Mouse (Mus musculus): ENCODE results near the gene Gm21190. TPM values are rescaled to one million over a fixed set of nuclear protein-coding genes. Genes with fewer than 3 reads are reported as not detected.

Gene Gm21190
- total RNA-seq (2023): not detected

DNA sequence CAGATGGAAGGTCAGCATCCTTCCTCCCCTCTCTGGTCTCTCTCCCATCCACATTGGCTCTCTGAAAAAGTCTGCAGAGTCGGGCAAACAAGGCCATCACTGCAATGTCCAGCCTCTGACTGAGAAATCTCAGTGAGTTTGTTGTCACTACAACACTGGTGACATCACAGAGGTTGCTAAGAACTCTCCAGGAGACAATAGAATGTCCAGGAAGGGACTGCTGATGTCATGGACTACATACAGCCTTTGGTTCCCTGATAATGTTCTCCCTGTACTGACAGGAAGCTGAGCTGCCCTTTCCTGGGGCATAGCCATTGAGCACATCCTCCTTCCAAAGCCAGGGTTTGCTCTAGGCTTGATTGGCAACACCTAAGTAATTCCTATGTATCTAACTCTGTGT is at the start of gene Gm21190:
Gene Gm21190, minus strand, starts transcription at position 101 of the 400 bp plus-strand sequence.

DNA sequence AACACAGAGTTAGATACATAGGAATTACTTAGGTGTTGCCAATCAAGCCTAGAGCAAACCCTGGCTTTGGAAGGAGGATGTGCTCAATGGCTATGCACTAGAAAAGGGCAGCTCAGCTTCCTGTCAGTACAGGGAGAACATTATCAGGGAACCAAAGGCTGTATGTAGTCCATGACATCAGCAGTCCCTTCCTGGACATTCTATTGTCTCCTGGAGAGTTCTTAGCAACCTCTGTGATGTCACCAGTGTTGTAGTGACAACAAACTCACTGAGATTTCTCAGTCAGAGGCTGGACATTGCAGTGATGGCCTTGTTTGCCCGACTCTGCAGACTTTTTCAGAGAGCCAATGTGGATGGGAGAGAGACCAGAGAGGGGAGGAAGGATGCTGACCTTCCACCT is 48.0 kb upstream of the Gm21190 start, which contains the start of gene Gm21083:
Gene Gm21083, plus strand, starts transcription at position 301 of the 400 bp plus-strand sequence.

DNA sequence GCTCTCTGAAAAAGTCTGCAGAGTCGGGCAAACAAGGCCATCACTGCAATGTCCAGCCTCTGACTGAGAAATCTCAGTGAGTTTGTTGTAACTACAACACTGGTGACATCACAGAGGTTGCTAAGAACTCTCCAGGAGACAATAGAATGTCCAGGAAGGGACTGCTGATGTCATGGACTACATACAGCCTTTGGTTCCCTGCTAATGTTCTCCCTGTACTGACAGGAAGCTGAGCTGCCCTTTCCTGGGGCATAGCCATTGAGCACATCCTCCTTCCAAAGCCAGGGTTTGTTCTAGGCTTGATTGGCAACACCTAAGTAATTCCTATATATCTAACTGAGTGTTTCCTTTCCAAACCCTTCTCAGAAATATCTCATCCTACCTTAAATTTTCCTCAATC is 52.6 kb downstream of the Gm21190 start, which contains the start of gene Gm21149:
Gene Gm21149, minus strand, starts transcription at position 101 of the 400 bp plus-strand sequence.

Other genes starting within 250 kb of the Gm21190 start
- not detected for gene Gm21149, start 52.7 kb downstream of the Gm21190 start, total RNA-seq (2023)
- gene Gm21083, start 48.1 kb upstream of the Gm21190 start, total RNA-seq (2023): not detected
- gene Speer4d, start 89.8 kb upstream of the Gm21190 start, total RNA-seq (2023): not detected
- not detected for gene 4930572O03Rik, start 127.8 kb upstream of the Gm21190 start, total RNA-seq (2023)
- gene Speer4c, start 185.0 kb upstream of the Gm21190 start, total RNA-seq (2023): not detected

All from T-cell, adult 66 days (primary cell).